Mouse (Mus musculus): ENCODE results near the gene Tent5a.

Tent5a gene

GRCm38 (mm10) chr9:85316122-85316521 is 11.0 kb downstream of the Tent5a start:
- no peak for DNase-seq (ENCODE audit: low read depth in 1 of 2, low spot score in 2 of 2)

- DNase-seq (ENCODE audit: low read depth in 1 of 2, low spot score in 2 of 2): no peak
Observed at GRCm38 (mm10) chr9:85312473-85312872, 14.7 kb downstream of the Tent5a start, which contains the start of gene Gm11114. TSS of gene Gm11114 (plus strand) at chr9:85312773.

GRCm38 (mm10) chr9:85303378-85303777 is 23.8 kb downstream of the Tent5a start:
- DNase-seq (ENCODE audit: low read depth in 1 of 2, low spot score in 2 of 2): no peak

- DNase-seq (ENCODE audit: low read depth in 1 of 2, low spot score in 2 of 2): no peak
Observed at GRCm38 (mm10) chr9:85302849-85303248, 24.3 kb downstream of the Tent5a start.

GRCm38 (mm10) chr9:85274114-85274513 is 53.0 kb downstream of the Tent5a start:
- no peak for DNase-seq (ENCODE audit: low read depth in 1 of 2, low spot score in 2 of 2)
